29 mouse cellular contexts compared by ENCODE assay signal in the genomic region with DNA sequence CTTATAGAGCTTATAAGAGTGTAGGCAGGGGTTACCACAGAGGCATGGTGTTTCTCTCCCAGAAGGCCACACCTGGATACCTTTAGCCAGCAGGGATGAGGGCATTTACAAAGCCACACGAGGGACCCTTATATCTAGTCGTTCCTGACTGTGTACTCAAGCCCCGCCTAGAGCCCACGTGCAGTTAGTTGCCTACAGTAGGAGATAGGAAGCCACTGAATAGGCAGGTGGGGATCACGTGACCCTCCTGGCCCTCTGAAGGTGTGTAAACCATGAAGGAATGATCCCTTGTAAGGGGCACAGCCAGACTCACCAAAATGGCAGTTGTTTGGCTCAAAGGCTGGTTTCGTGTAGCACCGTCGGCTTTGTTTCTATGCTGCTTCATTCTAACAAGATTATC. TPM values are rescaled to one million over a fixed set of nuclear protein-coding genes. Genes with fewer than 3 reads are reported as not detected.
"Had no signal": no experiment of that assay in that cellular context is flagged by ENCODE, and none has a peak within 500 bp of the region (broad histone marks: within the 10 kb centered on the region; RNA-seq: fewer than 3 reads in every experiment).

No protein-coding gene starts in this region.

RNA-seq across cellular contexts. Expression of a gene that starts 18.1 kb away (rescaled TPM):
- total RNA-seq: heart, postnatal 10 days; heart, postnatal 14 days; heart, postnatal 25 days; heart, postnatal 36 days; heart, postnatal 4 days; hematopoietic stem cell, adult 5-6 weeks; layer of hippocampus, postnatal 25 days had no signal
- polyA plus RNA-seq: heart, embryonic 11.5 days; heart, embryonic 14.5 days; heart, embryonic 15.5 days; hindbrain, embryonic 11.5 days; intestine, embryonic 16.5 days; kidney, embryonic 14.5 days had no signal

RNA-seq across cellular contexts. Expression of a gene that starts 28.5 kb away (rescaled TPM):
- total RNA-seq: heart, postnatal 10 days; heart, postnatal 14 days; heart, postnatal 25 days; heart, postnatal 36 days; heart, postnatal 4 days; hematopoietic stem cell, adult 5-6 weeks; hindbrain, postnatal 0 days had no signal
- polyA plus RNA-seq: heart, embryonic 10.5 days; heart, embryonic 11.5 days; heart, embryonic 12.5 days; heart, embryonic 13.5 days; heart, embryonic 14.5 days; heart, embryonic 15.5 days; heart, postnatal 0 days; hindbrain, embryonic 10.5 days; hindbrain, embryonic 11.5 days; hindbrain, embryonic 12.5 days; hindbrain, embryonic 13.5 days; hindbrain, embryonic 14.5 days; hindbrain, embryonic 16.5 days; inflammation-experienced regulatory T-cells, adult 6 months; intestine, embryonic 14.5 days; intestine, embryonic 15.5 days; intestine, embryonic 16.5 days; intestine, postnatal 0 days; kidney, embryonic 14.5 days; kidney, embryonic 16.5 days; large intestine, adult 2 months had no signal
